Mouse (Mus musculus): Measurements from ENCODE around the gene Igtp. TPM values are rescaled to one million over a fixed set of nuclear protein-coding genes. Genes with fewer than 3 reads are reported as not detected.
A peak's percentile ranks its signal among the peaks of the same experiment; 100 is the strongest.
"Not testable (repeated sequence)": the region's sequence is repeated elsewhere in the genome, so short reads cannot be mapped to it uniquely, and the experiment has no call there.

Igtp gene
- total RNA-seq, 2 experiments from 2014 or later, result 15.6 to 17.9 TPM

DNA sequence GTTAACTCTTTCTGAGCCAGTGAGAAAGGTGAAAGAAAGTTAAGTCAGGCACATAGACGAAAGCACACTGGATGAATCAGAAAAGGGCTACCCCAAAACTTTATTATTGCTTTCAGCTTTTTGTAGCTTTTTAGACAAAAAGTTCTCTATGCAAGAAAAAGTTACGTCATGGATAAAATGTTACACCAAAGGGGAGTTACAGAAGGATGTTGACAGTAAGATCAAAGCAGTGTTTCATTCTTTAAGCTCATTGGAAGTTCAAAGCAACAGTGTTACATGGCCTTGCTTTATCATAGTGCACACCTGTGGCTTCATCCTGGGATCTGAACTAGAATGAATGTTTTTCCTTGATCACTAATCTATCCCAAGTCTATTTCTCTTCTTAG is 12.3 kb downstream of the Igtp start:
- no peak for DNase-seq (ENCODE audit: low spot score in 2 of 2)

- DNase-seq (ENCODE audit: low spot score in 2 of 2), result no peak
These were observed 14.5 kb downstream of the Igtp start for GRCm38 (mm10) chr11:58213673-58214342.

DNA sequence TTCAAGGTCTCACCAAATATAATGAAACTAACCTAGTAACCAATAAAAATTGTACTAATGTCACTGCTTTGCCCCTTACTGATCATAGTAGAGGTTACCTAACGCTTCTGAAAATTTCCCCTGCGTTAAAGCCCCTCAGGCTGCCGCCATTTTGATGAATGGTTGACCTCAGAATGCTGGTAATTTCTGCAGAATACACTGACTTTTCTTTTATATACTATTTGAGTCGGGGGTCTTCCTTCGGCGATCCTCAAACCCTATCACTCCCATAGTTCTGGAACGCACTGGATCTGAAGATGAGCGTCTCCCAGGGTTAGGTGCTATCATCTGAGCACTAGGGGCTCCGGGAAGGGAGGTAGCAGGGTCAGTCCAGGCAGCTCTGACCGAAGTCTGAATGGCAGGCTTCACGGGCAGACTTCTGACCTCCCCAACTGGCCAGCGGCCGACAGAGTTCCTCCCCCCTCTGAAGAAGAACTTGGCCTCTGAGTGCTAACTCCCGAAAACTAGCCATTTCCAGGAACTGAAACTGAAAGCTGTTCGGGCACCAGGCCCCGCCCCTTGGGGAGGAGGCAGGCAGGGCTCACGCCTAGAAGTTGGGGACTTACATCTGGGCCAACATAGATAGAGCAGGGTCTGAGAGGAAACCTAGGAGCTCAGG is 15.2 kb downstream of the Igtp start:
- DNase-seq (ENCODE audit: low spot score in 2 of 2), result peak; percentile 60 to 83

DNA sequence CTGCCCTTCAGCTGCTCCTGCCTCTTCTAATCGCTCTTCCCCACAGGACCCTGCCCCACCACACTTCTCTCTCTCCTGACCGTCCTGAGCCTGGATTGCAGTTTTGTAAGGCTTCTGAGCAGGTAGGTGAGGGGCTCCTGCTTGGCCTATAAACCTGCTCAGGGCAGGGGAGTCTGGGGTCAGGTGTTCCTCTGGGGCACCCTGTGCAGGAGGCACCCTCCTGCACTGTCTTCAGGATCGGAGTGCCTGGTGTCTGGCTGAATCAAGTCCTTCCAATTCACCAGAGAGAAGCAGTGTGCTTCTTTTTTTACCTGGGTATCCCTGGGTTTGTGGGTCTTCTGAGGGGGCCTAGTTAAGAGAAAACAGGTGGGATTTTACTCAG is 15.7 kb downstream of the Igtp start:
- DNase-seq (ENCODE audit: low spot score in 2 of 2), result not testable (repeated sequence)

GRCm38 (mm10) chr11:58215814-58216213 is 16.5 kb downstream of the Igtp start:
- no peak for DNase-seq (ENCODE audit: low spot score in 2 of 2)

- DNase-seq (ENCODE audit: low spot score in 2 of 2), result no peak
These were observed 17.5 kb downstream of the Igtp start for GRCm38 (mm10) chr11:58216823-58217222.

DNA sequence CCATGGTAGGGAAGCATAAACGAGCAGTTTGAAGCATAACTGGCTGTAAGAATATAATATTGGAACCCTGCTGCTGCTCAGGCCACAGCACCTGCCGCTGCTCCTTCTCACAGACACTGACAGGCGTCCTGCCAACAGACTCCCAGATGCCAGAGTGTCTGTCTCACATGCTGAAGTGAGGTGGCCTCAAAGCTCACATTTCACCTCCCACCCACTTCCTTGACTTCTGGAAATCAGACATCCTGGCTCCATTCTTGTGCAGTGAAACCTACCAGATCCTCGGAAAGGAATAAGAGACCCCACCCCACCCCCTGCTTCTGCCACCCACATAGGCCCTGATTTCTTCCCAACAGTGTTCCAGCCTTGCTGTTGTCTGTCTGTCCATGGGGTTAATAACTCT is 24.4 kb downstream of the Igtp start:
- peak in 1 of 2 experiments; percentile 54 for DNase-seq (ENCODE audit: low spot score in 2 of 2)

- DNase-seq (ENCODE audit: low spot score in 2 of 2), result no peak
These were observed 25.0 kb downstream of the Igtp start for GRCm38 (mm10) chr11:58224313-58224712.

- not testable (repeated sequence) for DNase-seq (ENCODE audit: low spot score in 2 of 2)
These were observed 25.5 kb downstream of the Igtp start for GRCm38 (mm10) chr11:58224872-58225271.

GRCm38 (mm10) chr11:58225655-58226054 is 26.3 kb downstream of the Igtp start:
- peak; percentile 50 to 77 for DNase-seq (ENCODE audit: low spot score in 2 of 2)

DNA sequence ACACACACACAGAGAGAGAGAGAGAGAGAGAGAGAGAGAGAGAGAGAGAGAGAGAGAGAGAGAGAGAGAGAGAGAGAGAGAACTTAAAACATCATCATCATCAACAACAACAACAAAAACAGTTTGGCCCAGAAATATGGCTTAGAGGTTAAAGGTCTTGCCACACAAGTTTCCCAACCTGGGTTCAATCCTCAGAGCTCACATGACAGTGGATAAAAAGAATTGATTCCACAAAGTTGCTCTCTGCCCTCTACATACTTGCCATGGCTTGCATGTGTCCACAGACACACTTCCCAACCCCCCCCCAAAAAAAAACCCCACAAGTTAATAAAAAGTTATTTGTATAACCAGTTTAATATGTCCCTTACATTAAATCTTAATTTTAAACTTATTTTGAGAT is 27.1 kb downstream of the Igtp start:
- no peak for DNase-seq (ENCODE audit: low spot score in 2 of 2)

DNA sequence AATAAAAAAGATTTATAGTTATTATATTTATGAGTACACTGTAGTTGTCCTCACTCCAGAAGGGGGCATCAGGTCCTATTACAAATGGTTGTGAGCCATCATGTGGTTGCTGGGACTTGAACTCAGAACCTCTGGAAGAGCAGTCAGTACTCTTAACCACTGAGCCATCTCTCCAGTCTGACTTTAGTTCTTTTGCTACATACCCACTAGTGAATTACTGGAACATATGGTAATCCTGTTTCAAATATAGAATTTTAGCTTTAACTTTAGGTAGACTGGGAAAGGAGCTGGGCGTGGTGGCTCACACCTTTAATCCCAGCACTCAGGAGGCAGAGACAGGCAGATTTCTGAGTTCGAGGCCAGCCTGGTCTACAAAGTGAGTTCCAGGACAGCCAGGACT is 28.7 kb downstream of the Igtp start:
- DNase-seq (ENCODE audit: low spot score in 2 of 2), result not testable (repeated sequence)

GRCm38 (mm10) chr11:58230396-58230910 is 31.1 kb downstream of the Igtp start:
- no peak for DNase-seq (ENCODE audit: low spot score in 2 of 2)

- no peak for DNase-seq (ENCODE audit: low spot score in 2 of 2)
These were observed 31.8 kb downstream of the Igtp start for GRCm38 (mm10) chr11:58231156-58231555.

- DNase-seq (ENCODE audit: low spot score in 2 of 2), result not testable (repeated sequence)
These were observed 35.2 kb downstream of the Igtp start for GRCm38 (mm10) chr11:58234551-58234950.

DNA sequence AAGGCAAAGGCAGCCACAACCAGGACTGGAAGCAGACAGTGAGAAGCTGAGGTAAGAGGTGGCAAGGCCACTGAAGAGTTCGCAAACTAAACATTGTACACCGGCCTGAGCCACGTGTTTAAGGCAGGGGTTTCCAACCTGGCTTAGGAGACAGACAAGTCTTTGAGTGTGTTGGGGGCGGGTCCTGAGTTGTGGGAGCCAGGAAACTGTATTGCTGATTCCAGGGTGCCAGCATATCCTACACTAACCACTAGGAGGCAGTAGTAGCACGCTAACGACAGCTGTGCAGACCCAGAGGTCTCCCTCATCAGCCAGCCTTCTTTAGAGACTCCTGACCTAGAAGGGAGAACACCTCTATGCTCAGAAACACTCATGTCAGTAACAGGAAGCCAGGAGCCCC is 35.8 kb downstream of the Igtp start:
- DNase-seq (ENCODE audit: low spot score in 2 of 2), result no peak

DNA sequence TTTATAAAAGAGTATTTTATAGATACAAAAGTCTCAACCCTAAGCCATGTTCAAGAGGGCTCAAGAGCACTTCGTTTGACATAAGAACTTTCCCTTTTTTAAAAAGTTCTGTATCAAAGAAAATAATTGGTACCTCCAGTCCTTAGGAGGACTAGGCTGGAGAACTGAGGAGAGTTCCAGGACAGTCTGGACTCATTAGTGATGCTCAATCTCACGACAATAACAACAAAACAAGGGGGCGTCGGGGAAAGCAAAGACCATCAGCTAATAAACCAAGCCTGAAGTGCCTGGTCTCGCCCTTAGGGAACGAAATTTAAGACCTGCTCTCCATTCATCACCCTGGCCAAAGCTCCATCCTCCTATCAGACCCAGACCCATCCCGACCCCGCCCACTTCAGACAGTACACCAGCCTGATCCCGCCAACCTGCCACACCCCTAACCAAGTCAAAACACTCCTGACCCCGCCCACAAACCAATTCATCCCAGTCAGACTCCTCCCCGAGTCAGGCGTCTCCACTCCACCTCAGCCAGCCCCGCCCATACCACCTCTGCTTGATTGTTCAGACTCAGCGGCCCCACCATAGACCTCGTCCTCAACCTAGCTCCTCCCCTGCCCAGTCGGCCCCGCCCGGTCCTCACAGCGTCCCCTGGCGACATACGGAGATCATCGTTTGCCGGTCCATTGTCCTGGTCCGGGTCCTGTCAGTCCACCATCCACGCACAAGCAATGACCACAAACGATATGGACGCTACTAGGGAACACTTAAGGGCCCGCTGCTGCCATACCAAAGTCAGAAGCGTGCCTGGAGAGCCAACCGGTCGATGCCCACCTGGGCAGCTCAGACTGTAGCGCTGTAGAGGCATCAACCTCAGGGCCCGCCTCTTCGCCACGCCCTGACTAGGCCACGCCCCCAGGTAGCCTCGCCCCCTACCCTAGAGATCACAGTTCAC is 39.8 kb downstream of the Igtp start:
- DNase-seq (ENCODE audit: low spot score in 2 of 2), result peak in 1 of 2 experiments; percentile 22

- DNase-seq (ENCODE audit: low spot score in 2 of 2), result peak in 1 of 2 experiments; percentile 19
These were observed 47.9 kb downstream of the Igtp start for GRCm38 (mm10) chr11:58247294-58247693.

- no peak for DNase-seq (ENCODE audit: low spot score in 2 of 2)
These were observed 50.0 kb downstream of the Igtp start for GRCm38 (mm10) chr11:58249203-58249981.

GRCm38 (mm10) chr11:58250550-58250949 is 51.2 kb downstream of the Igtp start:
- no peak for DNase-seq (ENCODE audit: low spot score in 2 of 2)

- DNase-seq (ENCODE audit: low spot score in 2 of 2), result no peak
These were observed 55.1 kb downstream of the Igtp start for GRCm38 (mm10) chr11:58254411-58254810.

Measured in gastrocnemius, postnatal 4 days (tissue).